Mouse (Mus musculus) kidney, postnatal 10 days (tissue): Measurements from ENCODE around the gene Gm49711.
A peak's percentile ranks its signal among the peaks of the same experiment; 100 is the strongest.
"Not testable (repeated sequence)": the region's sequence is repeated elsewhere in the genome, so short reads cannot be mapped to it uniquely, and the experiment has no call there.

Experiments
- DNase-seq: peaks from one replicate; pipeline ENCODE4 v3.0.0; 2021; ENCODE audit warnings: mixed read lengths

The Gm49711 gene

DNA sequence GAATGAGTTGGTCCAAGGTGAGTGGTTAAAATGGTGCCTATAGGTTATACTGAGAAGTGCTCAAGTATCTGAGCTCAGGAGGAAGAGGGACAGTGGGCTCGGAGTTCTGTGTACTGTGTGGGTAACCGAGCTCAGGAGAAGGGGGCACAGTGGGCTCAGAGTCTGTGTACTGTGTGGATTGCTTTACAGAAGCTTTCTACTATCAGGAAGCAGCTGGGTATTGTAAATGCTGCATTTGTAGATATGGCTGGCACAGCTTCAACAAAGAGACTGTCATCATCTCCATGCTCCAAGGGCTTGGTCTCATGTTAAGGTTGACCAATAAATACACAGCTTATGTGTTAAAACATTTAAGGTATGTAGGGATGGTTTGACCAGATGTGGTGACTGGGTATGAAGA lies 6.7 kb downstream of the Gm49711 start:
- DNase-seq = no peak

DNA sequence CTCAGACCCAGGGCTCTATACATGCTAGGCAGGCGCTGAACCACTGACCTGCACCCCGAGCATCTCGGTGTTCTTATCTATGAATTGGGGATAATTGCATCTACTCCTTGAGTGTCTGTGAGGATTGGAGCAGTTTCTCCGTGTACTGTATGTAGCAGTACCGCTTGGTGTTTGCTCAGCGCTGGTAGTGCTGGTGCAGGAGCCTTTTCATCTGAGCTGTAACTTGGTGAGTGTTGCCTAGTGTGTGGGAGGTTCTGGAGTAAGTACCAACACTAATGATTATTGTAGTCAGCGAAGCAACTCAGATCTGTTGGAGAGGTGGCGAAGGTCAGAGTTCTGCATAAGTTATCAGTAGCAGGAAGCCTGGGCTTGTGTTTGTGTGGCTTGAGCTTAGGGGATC lies 12.2 kb downstream of the Gm49711 start:
- DNase-seq = no peak

DNA sequence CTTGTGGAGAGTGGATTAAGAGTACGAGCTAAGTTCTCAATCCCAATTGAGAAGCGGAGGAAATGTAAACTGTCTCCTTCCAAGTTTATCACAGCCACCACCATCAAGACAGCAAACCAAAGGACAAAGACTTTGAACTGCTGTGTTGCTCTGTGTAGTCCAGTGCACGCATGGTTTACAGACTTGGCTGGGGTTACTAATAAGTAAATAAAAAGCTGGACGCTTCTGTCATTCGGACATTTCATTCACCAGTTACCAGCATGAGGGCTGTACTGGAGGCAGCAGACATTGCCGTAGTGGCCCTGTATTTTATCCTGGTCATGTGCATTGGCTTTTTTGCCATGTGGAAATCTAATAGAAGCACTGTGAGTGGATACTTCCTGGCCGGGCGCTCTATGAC lies 18.7 kb downstream of the Gm49711 start:
- no peak for DNase-seq

DNA sequence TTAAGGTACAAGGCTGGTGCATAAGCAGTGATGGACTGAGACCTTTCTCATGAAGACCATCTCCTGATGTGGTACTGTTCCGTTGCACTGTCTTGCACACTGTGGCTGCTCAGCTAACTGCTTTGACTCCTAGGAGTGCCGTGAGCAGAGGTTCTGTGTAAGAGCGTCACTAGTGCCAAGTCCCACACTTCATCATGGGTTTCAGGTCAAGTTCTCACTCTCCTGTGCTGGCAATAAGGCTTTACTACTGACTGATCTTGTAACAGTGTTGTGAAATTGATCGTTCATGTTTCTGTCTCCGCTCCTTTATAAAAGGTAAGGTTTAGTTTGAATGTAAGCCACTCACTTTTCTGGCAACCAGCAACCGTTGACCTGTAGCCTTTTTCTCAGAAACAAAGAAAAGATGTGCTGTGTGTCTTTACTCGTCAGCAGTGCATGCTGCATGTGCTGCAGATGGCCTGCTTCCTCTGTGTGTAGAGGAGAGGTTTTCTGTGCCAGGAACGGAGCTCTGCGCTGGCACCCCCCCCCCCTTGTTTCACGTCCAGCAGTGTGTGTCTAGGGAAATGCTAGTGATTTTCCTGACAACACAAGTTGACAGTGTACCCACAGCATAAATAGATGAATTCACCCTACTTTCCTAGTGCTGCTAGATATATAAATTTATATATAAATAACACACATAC lies 25.8 kb downstream of the Gm49711 start:
- no peak for DNase-seq

DNA sequence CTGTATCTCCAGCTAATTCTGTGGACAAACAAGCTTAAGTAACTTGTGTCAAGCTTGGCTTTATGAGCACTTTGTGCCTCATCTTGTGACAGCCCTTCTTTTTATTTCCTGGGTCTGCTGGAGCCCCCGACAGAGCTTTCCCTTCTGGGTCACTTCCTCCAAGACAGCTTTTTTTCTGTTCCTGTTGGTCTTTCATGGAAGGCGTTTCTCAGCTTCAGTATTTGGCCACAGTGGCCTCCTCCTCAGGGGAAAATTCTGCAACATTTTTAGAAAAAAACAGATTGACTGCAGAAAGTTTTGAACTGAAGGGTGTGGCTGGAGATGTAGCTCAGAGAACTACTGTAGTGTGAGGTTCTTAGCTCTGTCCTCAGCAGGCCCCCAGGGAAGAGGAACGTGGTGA lies 31.1 kb downstream of the Gm49711 start:
- no peak for DNase-seq

DNA sequence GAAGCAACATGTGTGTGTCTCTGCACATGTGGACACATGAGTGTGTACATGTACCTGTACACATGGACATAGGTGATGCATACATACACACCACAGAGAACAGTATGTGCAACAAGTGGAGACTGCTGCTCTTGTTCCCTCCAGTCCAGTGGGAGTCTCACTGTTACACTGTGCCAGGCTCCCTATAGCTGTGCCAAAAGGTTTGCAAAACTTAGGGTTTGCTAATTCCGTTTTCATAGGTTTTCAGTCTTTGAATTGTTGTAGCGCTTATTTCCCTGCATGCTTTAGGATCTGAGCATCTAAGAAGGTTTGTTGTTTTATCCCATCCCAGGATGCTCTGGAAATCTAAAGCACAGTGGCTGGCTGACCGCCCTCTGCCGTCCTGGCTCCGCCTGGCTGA lies 33.8 kb downstream of the Gm49711 start:
- DNase-seq = no peak

DNA sequence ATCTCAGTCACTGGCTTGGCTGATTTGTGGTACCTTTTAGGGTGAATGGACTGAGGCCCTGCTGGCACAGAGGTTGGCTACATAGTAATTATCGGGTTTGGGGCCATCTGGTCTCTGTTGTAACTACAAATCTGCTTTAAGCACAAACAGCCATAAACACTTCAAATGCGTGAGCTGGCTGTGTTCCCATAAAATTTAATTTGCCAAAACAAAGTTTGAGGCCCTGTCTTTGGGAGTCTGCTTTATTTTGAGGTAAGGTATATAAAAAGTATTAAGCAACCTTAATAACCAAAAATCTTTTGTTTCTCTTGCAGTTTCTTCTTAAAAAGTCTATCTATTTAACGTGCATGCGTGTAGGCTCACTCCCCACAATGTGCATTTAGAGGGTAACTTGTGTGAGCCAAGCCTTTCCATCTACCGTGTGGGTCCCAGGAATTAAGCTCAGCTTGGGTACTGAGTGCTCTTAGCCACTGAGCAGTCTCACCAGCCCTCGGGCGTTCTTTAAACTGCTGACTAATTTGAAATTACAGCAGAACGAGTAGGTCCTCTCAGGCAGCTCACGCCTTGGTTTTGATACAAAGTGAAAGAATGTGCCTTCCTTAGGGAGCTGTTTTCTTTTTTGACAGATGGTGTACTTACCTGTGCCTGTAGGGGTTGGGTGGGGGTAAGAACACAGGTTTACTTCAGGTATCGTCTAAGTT lies 40.4 kb downstream of the Gm49711 start:
- no peak for DNase-seq

DNA sequence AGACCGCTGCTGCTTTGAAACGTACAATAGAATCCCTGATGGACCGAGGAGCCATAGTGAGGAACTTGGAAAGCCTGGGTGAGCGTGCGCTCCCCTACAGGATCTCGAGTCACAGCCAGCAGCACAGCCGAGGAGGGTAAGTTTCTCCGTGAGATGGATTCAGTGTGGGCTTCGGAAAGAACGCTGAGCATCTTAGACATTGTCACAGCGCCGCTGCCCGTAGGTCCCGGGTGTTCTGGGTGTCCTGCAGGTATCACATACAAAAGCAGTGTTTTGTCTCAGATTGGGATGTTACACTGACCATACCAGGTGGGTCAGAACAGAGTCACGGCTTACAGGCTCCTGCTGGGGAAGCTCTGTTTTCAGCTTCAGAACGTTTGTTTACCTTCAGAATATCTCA lies 41.5 kb downstream of the Gm49711 start:
- no peak for DNase-seq

DNA sequence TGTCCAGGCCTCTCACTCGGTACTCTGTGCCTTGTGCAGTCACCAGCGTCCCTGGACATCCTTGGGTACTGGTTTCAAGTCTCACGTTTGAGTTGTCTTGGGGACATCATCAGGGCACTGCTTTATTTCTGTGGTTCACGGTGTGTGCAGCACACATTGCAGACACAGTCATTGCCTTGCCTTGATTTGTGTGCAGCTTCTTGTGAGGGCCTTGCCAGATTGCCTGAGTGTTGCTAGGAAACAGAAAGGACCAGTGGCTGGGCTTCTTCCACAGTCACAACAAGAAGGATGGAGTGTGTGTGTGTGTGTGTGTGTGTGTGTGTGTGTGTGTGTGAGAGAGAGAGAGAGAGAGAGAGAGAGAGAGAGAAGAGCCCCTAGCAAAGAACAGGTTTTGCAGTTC lies 42.0 kb downstream of the Gm49711 start:
- DNase-seq = no peak

DNA sequence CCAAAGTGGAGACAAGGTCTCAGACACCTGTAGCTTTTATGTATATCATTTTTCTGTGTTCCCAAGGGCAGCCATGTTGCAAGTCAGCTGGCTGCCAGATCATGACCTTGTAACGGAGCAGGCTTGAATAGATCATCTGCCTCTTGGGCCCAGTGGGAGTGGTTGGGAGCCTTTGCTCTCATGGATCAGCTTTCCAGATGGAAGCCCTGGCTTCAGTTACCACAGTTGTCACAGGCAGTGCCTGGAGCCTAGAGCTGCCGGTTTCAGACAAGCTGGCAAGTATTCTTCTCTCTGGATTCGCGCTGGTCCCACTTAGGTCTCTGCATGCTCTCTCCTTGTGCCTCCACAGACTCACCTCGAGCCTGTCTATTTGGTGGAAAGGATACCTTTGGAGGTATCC lies 44.0 kb downstream of the Gm49711 start:
- DNase-seq = no peak

DNA sequence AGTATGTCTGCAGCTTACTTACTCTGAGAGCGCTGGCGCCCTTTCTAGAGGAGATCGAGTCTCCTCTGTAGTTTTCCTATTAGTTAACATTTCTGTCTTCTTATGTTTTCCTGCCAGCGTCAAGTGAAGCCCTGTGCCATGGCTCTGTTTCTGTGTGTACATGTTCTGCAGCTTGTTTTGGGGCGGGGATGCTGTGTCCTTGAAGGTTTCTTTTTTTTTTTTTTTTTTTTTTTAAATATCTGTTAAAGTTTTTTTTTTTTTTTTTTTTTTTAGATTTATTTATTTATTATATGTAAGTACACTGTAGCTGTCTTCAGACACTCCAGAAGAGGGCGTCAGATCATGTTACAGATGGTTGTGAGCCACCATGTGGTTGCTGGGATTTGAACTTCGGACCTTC lies 44.8 kb downstream of the Gm49711 start:
- not testable (repeated sequence) for DNase-seq

DNA sequence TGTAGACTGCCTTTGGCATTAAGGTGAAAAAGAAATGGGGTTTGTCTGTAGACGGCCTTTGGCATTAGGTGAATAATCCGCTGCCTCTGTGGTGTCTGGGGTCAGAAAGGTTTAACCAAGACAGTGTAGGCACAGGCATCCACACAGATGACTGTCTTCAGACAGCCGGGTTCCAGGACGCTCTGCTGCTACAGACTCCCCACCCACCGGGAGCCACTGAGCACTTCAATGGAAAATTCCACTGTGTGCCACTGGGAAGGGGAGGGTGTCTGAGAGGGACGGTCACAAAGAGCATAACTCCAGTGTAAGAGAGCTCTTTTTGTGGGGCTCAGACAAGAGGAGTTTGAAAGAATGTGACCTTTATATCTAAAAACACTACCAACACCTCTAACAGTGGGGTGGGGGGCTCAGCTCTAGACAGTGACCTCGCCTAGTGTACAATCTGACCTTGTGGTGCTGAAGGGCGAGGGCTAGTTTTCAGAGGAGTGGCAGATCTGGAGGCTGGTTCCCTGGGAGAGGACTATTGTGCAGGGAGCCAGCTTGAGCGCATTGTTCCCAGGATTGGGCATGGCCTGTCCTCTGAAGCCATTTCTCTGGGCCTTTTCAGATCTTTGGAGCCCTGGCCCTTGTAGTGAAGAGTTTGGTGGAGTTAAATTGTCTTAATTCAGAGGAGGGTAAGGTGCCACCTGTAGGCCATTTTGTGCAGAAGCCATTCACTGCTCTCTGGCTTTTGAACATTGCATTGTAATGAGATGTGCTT lies 45.6 kb downstream of the Gm49711 start:
- peak; percentile 62 for DNase-seq

DNA sequence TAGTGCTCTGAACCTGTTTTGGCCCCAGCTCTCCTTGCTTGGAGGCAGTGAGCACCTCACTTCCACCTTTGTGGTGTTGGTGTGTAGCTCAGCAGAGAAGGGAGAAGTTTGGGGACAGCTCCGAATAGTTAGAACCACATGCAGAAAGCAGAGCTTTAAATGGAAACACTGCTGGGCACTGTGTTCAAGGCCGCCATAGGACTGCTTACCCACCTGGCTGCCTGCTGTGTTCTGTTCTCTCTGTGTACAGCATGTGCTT lies 46.1 kb downstream of the Gm49711 start:
- no peak for DNase-seq

DNA sequence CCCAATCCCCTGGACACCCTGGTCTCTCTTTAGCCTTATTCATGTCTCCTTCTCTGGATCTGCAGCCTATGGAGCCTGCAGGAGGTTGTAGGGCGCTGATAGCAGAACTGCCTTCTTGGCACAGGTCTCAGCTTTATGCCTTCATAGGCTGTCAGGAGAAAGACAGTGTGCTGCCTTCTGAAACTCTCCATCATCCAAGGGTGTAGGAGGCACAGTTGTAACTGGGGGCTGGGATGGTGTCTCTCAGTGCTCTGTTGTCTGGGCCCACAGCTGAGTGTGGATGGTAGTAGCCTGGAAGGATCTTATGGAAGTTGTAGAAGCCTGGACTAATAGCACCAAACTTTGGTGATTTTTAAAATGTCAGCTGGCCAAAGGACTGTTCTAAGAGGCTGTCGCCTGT lies 46.8 kb downstream of the Gm49711 start:
- DNase-seq = no peak

DNA sequence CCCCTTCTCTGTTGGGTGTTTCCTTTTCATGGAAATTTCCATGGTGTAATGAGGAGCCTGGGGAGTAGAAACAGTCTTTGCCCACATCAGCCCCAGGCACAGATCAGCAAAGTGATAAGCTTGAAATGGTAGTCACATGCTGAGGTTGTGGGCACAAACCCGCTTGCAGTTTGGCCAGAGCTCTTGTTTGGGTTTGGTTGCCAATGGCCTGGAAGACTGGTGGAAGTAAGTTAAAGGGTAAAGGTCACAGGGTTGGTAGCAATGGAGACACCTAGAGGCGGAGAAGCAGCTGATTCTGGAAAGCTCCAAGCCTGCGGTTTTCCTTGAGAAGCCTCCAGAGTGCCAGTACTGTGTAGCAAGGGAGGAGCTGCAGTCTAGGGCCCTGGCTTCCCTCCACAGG lies 47.5 kb downstream of the Gm49711 start:
- no peak for DNase-seq

DNA sequence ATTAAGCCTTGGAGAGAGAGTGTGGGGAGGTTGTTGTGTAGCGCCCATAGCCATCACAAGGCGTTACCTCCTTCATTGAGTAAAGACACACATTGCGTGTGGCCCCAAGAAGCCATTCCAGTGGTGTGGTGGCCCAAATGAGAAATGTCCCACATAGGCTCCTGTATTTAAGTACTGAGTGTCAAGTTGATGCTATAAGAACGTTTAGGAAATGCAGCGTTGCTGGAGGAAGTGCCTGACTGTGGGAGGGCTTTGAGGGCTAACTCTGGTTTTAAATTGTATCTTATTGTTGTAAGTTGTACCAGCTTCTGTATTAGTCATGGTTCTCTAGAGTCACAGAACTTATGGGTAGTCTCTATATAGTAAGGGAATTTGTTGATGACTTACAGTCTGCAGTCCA lies 49.2 kb downstream of the Gm49711 start:
- no peak for DNase-seq

DNA sequence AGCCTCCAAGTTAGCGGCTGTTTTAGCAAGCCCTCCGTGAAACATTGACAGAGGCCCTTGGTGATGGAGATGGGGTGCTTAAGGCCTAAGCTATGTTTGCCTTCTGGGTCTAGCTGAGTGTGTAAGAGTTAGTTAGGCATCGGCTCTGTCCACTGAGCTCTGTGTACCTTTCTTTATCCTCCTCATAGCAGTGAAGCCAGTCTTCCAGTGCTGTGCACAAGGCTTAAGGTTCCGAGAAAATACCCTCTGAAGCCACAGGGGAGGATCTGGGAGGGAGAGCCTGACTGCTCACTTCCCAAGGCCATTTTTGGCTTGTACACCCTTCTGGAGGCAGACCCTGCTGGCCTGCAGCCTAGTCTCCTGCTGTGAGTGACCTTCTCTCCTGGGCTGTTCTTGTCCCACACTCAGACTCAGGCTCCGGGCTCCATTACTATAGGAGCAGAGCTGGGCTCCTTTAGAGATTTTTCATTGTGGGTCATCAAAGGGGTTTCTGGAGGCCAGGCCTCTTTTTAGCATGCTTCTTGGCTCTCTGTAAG lies 56.7 kb downstream of the Gm49711 start:
- peak; percentile 62 for DNase-seq

DNA sequence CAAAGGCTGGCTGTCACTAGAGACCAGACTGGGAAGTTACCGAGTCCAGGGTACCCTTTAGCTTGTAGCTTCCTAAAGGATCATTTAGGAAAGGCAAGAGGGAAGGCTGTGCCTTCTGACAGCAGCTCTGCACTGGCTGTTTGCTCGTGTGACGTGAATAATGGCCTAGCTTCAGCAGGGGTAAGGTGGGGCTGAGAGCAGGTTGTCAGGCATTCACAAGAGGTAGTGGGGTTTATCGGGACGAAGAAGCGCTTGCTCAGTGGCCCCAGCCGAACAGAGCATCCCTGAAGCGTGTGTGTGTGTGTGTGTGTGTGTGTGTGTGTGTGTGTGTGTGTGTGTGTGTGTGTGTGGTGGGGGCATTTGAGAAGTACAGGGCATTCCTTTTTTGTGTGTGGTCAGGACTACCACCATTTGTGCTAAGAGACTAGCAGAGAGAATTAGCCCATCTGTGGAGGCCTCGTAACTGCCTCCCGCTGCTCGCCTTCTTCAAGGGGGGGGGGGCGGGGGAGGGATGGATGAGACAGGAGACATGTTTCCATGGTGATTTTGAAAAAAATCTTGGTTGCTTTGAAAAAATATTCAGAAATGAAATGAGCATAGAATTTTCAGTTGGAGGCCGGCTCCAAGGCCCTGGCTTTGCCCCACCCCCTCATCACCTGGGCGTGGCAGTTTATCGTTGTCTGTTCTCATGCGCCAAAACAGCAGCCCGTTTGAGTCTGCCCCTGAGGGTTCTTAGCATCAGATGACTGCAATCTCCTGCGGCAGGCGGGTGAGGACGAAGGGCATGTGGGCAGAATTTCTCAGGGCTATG lies 57.7 kb downstream of the Gm49711 start:
- peak; percentile 43 for DNase-seq

DNA sequence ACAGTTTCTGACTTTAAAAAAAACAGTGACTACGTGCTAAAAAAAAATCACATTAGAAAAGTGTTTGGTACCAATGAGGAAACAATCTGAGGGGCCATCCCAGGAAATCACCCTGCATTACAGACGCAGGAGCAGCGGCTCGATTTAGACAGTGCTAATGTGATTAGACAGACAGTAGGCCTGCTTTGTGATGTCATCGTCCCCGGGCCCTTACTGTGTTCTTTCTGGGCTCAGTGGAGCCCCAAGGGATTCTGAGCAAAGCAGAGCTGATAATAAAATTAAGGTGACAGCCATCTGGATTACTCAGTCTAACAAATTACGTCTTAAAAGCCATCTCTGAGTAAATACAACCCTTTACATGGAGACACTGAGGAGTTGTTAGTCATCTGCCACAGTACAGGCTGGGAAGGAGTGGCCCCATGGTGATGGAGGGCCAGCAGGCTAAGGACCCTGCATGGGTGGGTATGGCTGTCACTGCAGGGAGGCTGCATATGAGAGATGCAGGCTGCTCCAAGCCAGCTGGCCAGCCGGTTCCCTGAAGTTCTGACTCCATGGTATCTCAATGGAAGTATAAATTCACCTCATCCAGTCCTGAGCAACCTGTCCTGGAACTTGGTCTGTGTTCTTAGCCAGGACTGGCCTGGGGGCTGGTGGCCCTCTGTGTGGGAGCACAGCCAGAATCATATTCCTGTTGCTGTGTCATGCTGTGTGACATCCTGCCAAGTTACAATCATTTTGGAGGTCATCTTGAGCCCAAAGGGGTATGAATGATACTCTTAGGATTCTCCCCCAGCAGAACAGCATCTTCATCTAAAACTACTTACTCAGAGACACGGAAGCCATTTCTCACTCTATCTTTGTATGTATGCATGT lies 59.5 kb downstream of the Gm49711 start:
- no peak for DNase-seq

DNA sequence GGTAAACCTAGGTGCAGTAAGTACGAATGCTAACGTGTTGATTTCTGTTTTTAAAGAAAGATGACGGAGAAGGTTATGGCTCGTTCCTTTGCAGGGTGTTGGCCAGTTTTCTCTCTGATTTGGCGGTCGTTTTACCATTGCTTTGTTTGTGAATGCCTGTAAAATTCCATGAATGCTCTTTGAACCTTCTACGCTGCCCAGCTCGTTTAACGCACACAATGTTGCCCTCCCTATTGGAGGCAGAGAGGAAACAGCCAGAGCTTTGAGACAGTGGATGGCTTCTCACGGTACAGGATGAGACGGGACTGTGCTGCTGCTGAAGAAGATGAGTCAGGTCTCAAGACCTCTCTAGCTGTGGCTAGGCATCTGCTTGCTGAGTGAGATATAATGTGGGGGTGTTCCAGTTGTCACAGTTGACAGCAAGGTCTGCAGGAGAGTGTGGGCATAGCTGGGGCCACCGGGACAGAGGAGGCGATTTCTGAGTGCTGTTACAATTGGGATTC lies 60.9 kb downstream of the Gm49711 start:
- DNase-seq = no peak

DNA sequence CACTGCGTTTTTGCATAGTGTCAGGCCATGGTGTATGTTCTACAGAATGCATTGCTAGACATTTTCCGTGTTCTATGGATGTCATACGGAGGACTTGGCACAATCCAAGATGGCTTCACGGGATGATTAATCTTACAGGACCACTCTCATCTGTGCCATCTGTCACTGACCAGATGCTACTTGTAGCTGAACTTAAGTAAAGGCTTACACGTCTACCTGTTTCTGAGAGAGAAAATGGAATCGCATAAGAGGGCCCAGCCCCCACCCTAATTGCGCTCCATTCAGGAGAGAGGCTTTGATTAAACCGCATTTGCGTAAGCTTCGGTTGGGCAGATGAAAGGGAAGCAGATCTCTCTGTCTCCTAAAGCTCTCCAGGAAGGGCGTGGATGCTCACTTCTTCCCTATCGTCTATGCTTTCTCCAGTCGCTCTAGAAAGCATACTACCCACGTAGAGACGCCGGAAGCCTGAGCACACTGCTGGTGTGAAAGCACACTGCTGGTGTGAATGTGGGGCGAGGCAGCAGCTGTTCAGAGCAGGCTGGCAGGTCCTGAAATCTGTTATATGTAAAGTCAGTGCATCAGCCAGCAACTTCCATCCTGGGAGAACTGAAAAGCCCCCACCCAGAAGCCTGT lies 62.9 kb downstream of the Gm49711 start:
- no peak for DNase-seq

DNA sequence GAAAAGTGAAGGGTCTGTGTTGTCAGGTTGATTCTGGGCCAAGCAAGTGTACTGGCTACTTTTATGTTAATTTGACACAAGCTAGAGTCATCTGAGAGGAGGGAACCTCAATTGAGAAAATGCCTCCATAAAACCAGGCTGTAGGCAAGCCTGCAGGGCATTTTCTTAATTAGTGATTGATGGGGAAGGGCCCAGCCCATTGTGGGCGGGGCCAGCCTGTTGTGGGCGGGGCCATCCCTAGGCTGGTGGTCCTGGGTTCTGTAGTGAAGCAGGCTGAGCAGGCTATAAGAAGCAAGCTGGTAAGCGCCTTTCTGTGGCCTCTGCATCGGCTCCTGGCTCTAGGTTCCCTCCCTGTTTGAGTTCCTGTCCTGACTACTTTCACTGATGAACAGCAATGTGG lies 69.1 kb downstream of the Gm49711 start:
- no peak for DNase-seq
